Mouse (Mus musculus) myocyte (in vitro differentiated cells): ENCODE measurements around the gene Adamts14. TPM values are rescaled to one million over a fixed set of nuclear protein-coding genes. Genes with fewer than 3 reads are reported as not detected.

Source experiments
- H3K27me3 ChIP-seq: one replicate; pipeline ENCODE4 v1.6.1; 2011; ENCODE audit not compliant: control insufficient read depth, insufficient read depth, insufficient read length
- H3K36me3 ChIP-seq: one replicate; pipeline ENCODE4 v1.6.1; 2011; ENCODE audit not compliant: control insufficient read depth, insufficient read depth
- H3K4me2 ChIP-seq: one replicate; pipeline ENCODE4 v1.6.1; 2011; ENCODE audit warnings: low read depth, control low read depth
- H3K4me3 ChIP-seq: one replicate; pipeline ENCODE4 v1.5.1; 2011; ENCODE audit warnings: mild to moderate bottlenecking, control low read depth, moderate library complexity
- H3K79me2 ChIP-seq: one replicate; pipeline ENCODE4 v1.6.1; 2011; ENCODE audit not compliant: control insufficient read depth, insufficient read depth
- H3ac ChIP-seq: one replicate; pipeline ENCODE4 v1.6.1; 2011; ENCODE audit not compliant: control insufficient read depth, insufficient read length
- CEBPB ChIP-seq: IDR thresholded peaks from 2 replicates; pipeline ENCODE4 v1.6.1; 2011; ENCODE audit warnings: mild to moderate bottlenecking, moderate library complexity; ENCODE audit not compliant: poor library complexity, insufficient read depth, severe bottlenecking
- E2F4 ChIP-seq: IDR thresholded peaks from one replicate; pipeline ENCODE4 v1.6.1; 2011; ENCODE audit warnings: mild to moderate bottlenecking, control low read depth, moderate library complexity; ENCODE audit not compliant: insufficient read depth
- MAX ChIP-seq: IDR thresholded peaks from one replicate; pipeline ENCODE4 v1.6.1; 2011; ENCODE audit warnings: low read depth, mild to moderate bottlenecking, control low read depth
- MYOD1 ChIP-seq, 3 experiments: IDR thresholded peaks; one replicate each; pipeline ENCODE4 v1.6.1; 2011; ENCODE audit warnings: control low read depth in 2 of 3, low read depth in 2 of 3, mild to moderate bottlenecking in 2 of 3, moderate library complexity in 1 of 3; ENCODE audit not compliant: insufficient read length in 2 of 3, control insufficient read depth in 1 of 3
- MYOG ChIP-seq, 3 experiments: IDR thresholded peaks; one replicate each; pipeline ENCODE4 v1.6.1; 2011; ENCODE audit warnings: control low read depth in 2 of 3, low read depth in 2 of 3, mild to moderate bottlenecking in 2 of 3; ENCODE audit not compliant: insufficient read length in 2 of 3, control insufficient read depth in 1 of 3, insufficient read depth in 1 of 3
- POLR2A ChIP-seq: IDR thresholded peaks from one replicate; pipeline ENCODE4 v1.6.1; 2011; ENCODE audit warnings: low read depth, mild to moderate bottlenecking, control low read depth, moderate library complexity; ENCODE audit not compliant: insufficient read length
- POLR2AphosphoS2 ChIP-seq: IDR thresholded peaks from one replicate; pipeline ENCODE4 v1.6.1; 2011; ENCODE audit warnings: low read depth, control low read depth; ENCODE audit not compliant: insufficient read length
- REST ChIP-seq: IDR thresholded peaks from one replicate; pipeline ENCODE4 v1.6.1; 2011; ENCODE audit warnings: mild to moderate bottlenecking, control low read depth, moderate library complexity; ENCODE audit not compliant: insufficient read depth, insufficient read length
- SRF ChIP-seq: IDR thresholded peaks from one replicate; pipeline ENCODE4 v1.6.1; 2011; ENCODE audit warnings: low read depth; ENCODE audit not compliant: control insufficient read depth, insufficient read length
- TCF12 ChIP-seq: IDR thresholded peaks from one replicate; pipeline ENCODE4 v1.6.1; 2011; ENCODE audit warnings: mild to moderate bottlenecking, control low read depth; ENCODE audit not compliant: poor library complexity, insufficient read depth, severe bottlenecking
- TCF3 ChIP-seq: IDR thresholded peaks from one replicate; pipeline ENCODE4 v1.6.1; 2011; ENCODE audit warnings: low read depth, control low read depth; ENCODE audit not compliant: insufficient read length
- USF1 ChIP-seq: IDR thresholded peaks from one replicate; pipeline ENCODE4 v1.6.1; 2011; ENCODE audit warnings: low read depth, mild to moderate bottlenecking, control low read depth, moderate library complexity
- polyA plus RNA-seq: library from polyadenylated mRNA; unstranded; fragments of >200 nt; fragmentation: generic; extraction: Trizol; gene quantifications from one replicate; pipeline ENCODE4 v1.2.1, GENCODE M21; 2012; ENCODE audit warnings: missing spikeins

Adamts14 gene
- polyA plus RNA-seq, 1 experiment: 31.0 TPM

DNA sequence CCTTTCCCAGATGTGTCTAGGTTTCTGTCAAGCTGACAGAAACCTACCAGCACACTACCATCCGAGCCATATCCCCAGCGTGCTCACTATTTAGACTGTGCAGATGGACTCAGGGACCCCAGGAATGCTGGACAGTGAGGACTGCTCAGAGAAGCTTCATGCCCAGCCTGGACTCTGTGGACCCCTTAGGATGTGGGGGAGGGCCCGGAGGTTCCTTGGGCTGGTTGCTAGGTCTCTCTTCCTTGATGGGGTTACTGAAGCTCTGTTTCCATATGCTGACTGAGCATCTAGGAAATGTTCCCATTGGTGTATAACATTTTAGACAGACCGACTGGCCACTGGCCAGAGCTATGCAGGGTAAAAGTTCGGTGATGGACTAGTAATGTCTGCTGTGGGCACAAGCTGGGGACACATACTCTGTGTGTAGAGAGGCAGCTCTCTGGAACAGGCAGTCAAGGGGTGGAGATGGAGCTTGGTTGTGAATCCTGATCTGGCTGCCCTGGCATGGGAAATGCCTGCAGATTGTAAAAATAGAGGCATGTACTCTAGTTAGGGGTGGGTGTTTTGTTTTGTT, 77.4 kb downstream of the Adamts14 start:
- Histone ChIP-seq H3K79me2 (no peaks in the 10 kb centered on the region), H3K4me2 (no peak overlapping the region), H3K4me3 (no peak overlapping the region), H3K27me3 (no peaks in the 10 kb centered on the region), H3K36me3 (peaks cover 5% of the 10 kb centered on the region), H3ac (no peak overlapping the region)
- TF ChIP-seq POLR2AphosphoS2 (no peak), USF1 (no peak), CEBPB (no peak), TCF3 (no peak), REST (no peak), POLR2A (no peak), TCF12 (no peak), MYOG (IDR thresholded peaks at IDR 0.05; ENCODE audit: control insufficient read depth in 1 of 3, insufficient read depth in 1 of 3, insufficient read length in 2 of 3, low read depth in 2 of 3) (no peak), MAX (no peak)

DNA sequence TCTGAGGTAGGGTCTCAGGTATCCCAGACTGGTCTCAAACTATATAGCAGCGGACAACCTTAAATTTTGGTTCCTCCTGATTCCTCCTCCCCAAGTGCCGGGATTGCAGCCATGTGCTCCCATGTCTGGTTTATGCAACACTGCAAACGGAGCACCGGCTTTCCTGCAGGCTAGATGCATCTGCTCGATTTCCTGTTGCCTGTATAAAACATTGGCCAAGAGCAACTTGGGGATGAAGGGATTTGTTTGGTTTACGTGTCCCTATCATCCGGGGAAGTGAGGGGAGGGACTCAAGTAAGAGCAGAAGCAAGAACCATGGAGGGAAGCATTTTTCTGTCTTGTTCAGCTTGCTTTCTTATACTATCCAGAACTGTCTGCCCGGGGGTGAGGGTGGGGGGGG, 78.0 kb downstream of the Adamts14 start:
- Histone ChIP-seq H3K4me2 (no peak overlapping the region), H3K36me3 (no peaks in the 10 kb centered on the region), H3K4me3 (no peak overlapping the region), H3K27me3 (no peaks in the 10 kb centered on the region), H3ac (no peak overlapping the region), H3K79me2 (no peaks in the 10 kb centered on the region)
- TF ChIP-seq REST (no peak), MYOD1 (IDR thresholded peaks at IDR 0.05; ENCODE audit: control insufficient read depth in 1 of 3, insufficient read length in 2 of 3, low read depth in 2 of 3) (no peak), POLR2A (no peak), MAX (no peak), CEBPB (no peak), USF1 (no peak), E2F4 (no peak), TCF12 (no peak), SRF (no peak), POLR2AphosphoS2 (no peak)

- no peaks in the 10 kb centered on the region for H3K27me3 ChIP-seq
- no peak overlapping the region for H3ac ChIP-seq
- no peak overlapping the region for H3K4me3 ChIP-seq
Measured at GRCm38 (mm10) chr10:61194611-61195010, 78.6 kb downstream of the Adamts14 start.

DNA sequence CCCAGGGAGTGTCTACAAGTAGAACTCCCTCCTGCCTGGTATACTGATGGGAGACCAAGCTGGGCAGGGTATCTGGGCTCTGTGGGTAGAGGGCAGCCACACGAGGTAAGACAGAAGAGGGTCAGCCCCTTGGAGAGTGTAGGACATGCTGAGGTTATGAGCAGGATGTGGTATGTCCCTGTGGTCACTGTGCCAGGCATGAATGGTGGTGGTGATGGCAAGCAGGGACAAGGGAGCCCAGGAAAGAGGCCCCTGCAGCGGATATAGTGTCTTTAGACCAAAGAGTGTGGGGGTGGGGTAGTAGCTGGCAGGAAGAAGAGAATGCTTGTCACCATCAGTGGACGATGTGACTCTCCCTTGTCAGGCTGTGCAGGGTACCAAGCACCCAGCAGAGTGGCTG, 85.2 kb downstream of the Adamts14 start:
- TF ChIP-seq USF1: no peak
- TF ChIP-seq POLR2AphosphoS2: no peak
- TF ChIP-seq CEBPB: no peak
- TF ChIP-seq E2F4: no peak
- no peak for TF ChIP-seq TCF3
- no peak for TF ChIP-seq TCF12
- TF ChIP-seq POLR2A: no peak
- TF ChIP-seq MYOG (IDR thresholded peaks at IDR 0.05; ENCODE audit: control insufficient read depth in 1 of 3, insufficient read depth in 1 of 3, insufficient read length in 2 of 3, low read depth in 2 of 3): no peak
- H3K27me3 ChIP-seq: no peaks in the 10 kb centered on the region
- no peak overlapping the region for H3ac ChIP-seq
- H3K4me3 ChIP-seq: no peak overlapping the region
- no peaks in the 10 kb centered on the region for H3K36me3 ChIP-seq
- no peak overlapping the region for H3K4me2 ChIP-seq
- H3K79me2 ChIP-seq: no peaks in the 10 kb centered on the region

More at GRCm38 (mm10) chr10:61194611-61195010, 78.6 kb downstream of the Adamts14 start:
- TF ChIP-seq MYOG (IDR thresholded peaks at IDR 0.05; ENCODE audit: control insufficient read depth in 1 of 3, insufficient read depth in 1 of 3, insufficient read length in 2 of 3, low read depth in 2 of 3) (no peak), TCF12 (no peak), TCF3 (no peak), USF1 (no peak), MAX (no peak), SRF (no peak), POLR2A (no peak), POLR2AphosphoS2 (no peak), CEBPB (no peak), REST (no peak), MYOD1 (IDR thresholded peaks at IDR 0.05; ENCODE audit: control insufficient read depth in 1 of 3, insufficient read length in 2 of 3, low read depth in 2 of 3) (no peak), E2F4 (no peak)
- no peak overlapping the region for H3K4me2 ChIP-seq
- no peaks in the 10 kb centered on the region for H3K36me3 ChIP-seq
- no peaks in the 10 kb centered on the region for H3K79me2 ChIP-seq

- H3K4me2 ChIP-seq: no peak overlapping the region
- H3ac ChIP-seq: no peak overlapping the region
- no peaks in the 10 kb centered on the region for H3K79me2 ChIP-seq
- no peaks in the 10 kb centered on the region for H3K36me3 ChIP-seq
- TF ChIP-seq POLR2A (no peak), MYOG (IDR thresholded peaks at IDR 0.05; ENCODE audit: control insufficient read depth in 1 of 3, insufficient read depth in 1 of 3, insufficient read length in 2 of 3, low read depth in 2 of 3) (no peak), REST (no peak), SRF (no peak), POLR2AphosphoS2 (no peak)
- H3K27me3 ChIP-seq: no peaks in the 10 kb centered on the region
- no peak overlapping the region for H3K4me3 ChIP-seq
Measured at GRCm38 (mm10) chr10:61187001-61187400, 86.2 kb downstream of the Adamts14 start.
